Mouse (Mus musculus) liver, postnatal 0 days (tissue): ENCODE data around the gene Pde4d. TPM values are rescaled to one million over a fixed set of nuclear protein-coding genes. Genes with fewer than 3 reads are reported as not detected.
"Not testable (repeated sequence)": the region's sequence is repeated elsewhere in the genome, so short reads cannot be mapped to it uniquely, and the experiment has no call there.

Experiments used
- ATAC-seq: fragments of 200-750 bp; cut with Nextera tagmentation; 2 replicates; pipeline ENCODE4 v1.8.0; 2017; ENCODE audit warnings: mild to moderate bottlenecking, moderate library complexity
- DNase-seq: peaks from one replicate; pipeline ENCODE4 v3.0.0-alpha.2; 2016
- H3K27ac ChIP-seq: fragments of 300-500 bp; sonication (generic); 2 replicates; pipeline ENCODE4 v1.5.1; 2014; ENCODE audit warnings: antibody characterized with exemption, moderate library complexity, mild to moderate bottlenecking, low read depth
- H3K27me3 ChIP-seq: fragments of 300-500 bp; sonication (generic); 2 replicates; pipeline ENCODE4 v1.6.1; 2014; ENCODE audit warnings: low read length, control low read depth, mixed read lengths; ENCODE audit not compliant: insufficient read depth
- H3K36me3 ChIP-seq: fragments of 300-500 bp; sonication (generic); replicated peaks from 2 replicates; pipeline ENCODE4 v1.6.1; 2014; ENCODE audit warnings: mild to moderate bottlenecking, control low read depth, low read length, moderate library complexity, mixed read lengths; ENCODE audit not compliant: insufficient read depth
- H3K4me1 ChIP-seq: fragments of 300-500 bp; sonication (generic); 2 replicates; pipeline ENCODE4 v1.6.1; 2014; ENCODE audit warnings: antibody characterized with exemption, mild to moderate bottlenecking, control low read depth; ENCODE audit not compliant: insufficient read depth
- H3K4me2 ChIP-seq: fragments of 300-500 bp; sonication (generic); 2 replicates; pipeline ENCODE4 v1.6.1; 2014; ENCODE audit warnings: low read depth, mild to moderate bottlenecking, low read length, moderate library complexity, mixed read lengths
- H3K4me3 ChIP-seq: fragments of 300-500 bp; sonication (generic); 2 replicates; pipeline ENCODE4 v1.5.1; 2014; ENCODE audit warnings: low read depth, low read length
- H3K9ac ChIP-seq: fragments of 300-500 bp; sonication (generic); replicated peaks from 2 replicates; pipeline ENCODE4 v1.6.1; 2014; ENCODE audit warnings: mild to moderate bottlenecking, moderate library complexity
- H3K9me3 ChIP-seq: fragments of 300-500 bp; sonication (generic); 2 replicates; pipeline ENCODE4 v1.6.1; 2016; ENCODE audit warnings: mild to moderate bottlenecking, control low read depth, low read length, mixed read lengths
- CTCF ChIP-seq: sonication (generic); IDR thresholded peaks from 2 replicates; pipeline ENCODE4 v1.5.1; 2016; ENCODE audit warnings: antibody characterized with exemption, low read depth
- EP300 ChIP-seq: IDR thresholded peaks from 2 replicates; pipeline ENCODE4 v1.6.1; 2016; ENCODE audit warnings: antibody characterized with exemption, low read depth, mild to moderate bottlenecking
- WGBS: fragments of 180-500 bp; shearing (Covaris S2); extraction: QIAGEN DNeasy Blood & Tissue Kit; methylation state at CpG from one replicate; pipeline ENCODE4 v1.1.7; 2014; ENCODE audit not compliant: insufficient replicate concordance; 5-methylcytosine and 5-hydroxymethylcytosine counted together
- polyA plus RNA-seq: library from polyadenylated mRNA; unstranded; fragments of >200 nt; fragmentation: Nextera tagmentation; extraction: Ambion mirVana; gene quantifications from 2 replicates; pipeline ENCODE4 v1.2.1, GENCODE M21; 2015

Pde4d gene
- polyA plus RNA-seq, 1 experiment from 2014 or later, result 6.1 TPM

- no peak overlapping the region for H3K9ac ChIP-seq
- no peak overlapping the region for H3K4me3 ChIP-seq
- no peak for DNase-seq
- H3K36me3 ChIP-seq, result no peaks in the 10 kb centered on the region
- ATAC-seq, result no peak
- no peaks in the 10 kb centered on the region for H3K27me3 ChIP-seq
- H3K27ac ChIP-seq, result no peak overlapping the region
- TF ChIP-seq CTCF, result no peak
- TF ChIP-seq EP300, result no peak
- no peaks in the 10 kb centered on the region for H3K9me3 ChIP-seq
- WGBS, result 72% methylated on average over 12 of the region's 12 CpGs
- no peaks in the 10 kb centered on the region for H3K4me1 ChIP-seq
- H3K4me2 ChIP-seq, result no peak overlapping the region
These were observed 243.3 kb downstream of the Pde4d start for GRCm38 (mm10) chr13:108692883-108693550.

- Histone ChIP-seq H3K4me2 (no peak overlapping the region), H3K36me3 (no peaks in the 10 kb centered on the region), H3K27ac (no peak overlapping the region), H3K9me3 (no peaks in the 10 kb centered on the region), H3K27me3 (no peaks in the 10 kb centered on the region), H3K4me3 (no peak overlapping the region), H3K9ac (no peak overlapping the region), H3K4me1 (no peaks in the 10 kb centered on the region)
- ATAC-seq (no peak), DNase-seq (no peak)
- WGBS, result 80% methylated on average over 4 of the region's 4 CpGs
- TF ChIP-seq CTCF (no peak), EP300 (no peak)
These were observed 255.7 kb downstream of the Pde4d start for GRCm38 (mm10) chr13:108705441-108705840.

GRCm38 (mm10) chr13:108714032-108714431, 264.3 kb downstream of the Pde4d start:
- Histone ChIP-seq H3K4me3 (no peak overlapping the region), H3K27ac (no peak overlapping the region), H3K9ac (no peak overlapping the region), H3K27me3 (no peaks in the 10 kb centered on the region), H3K4me2 (no peak overlapping the region), H3K4me1 (no peaks in the 10 kb centered on the region), H3K9me3 (no peaks in the 10 kb centered on the region), H3K36me3 (no peaks in the 10 kb centered on the region)
- WGBS, result 50% methylated on average over 3 of the region's 3 CpGs
- no peak for DNase-seq
- TF ChIP-seq EP300 (no peak), CTCF (no peak)
- ATAC-seq, result no peak

GRCm38 (mm10) chr13:108715029-108715428, 265.3 kb downstream of the Pde4d start:
- TF ChIP-seq CTCF (no peak), EP300 (no peak)
- 52% methylated on average over 3 of the region's 3 CpGs for WGBS
- H3K4me3 ChIP-seq, result no peak overlapping the region
- H3K9ac ChIP-seq, result no peak overlapping the region
- no peaks in the 10 kb centered on the region for H3K36me3 ChIP-seq
- no peaks in the 10 kb centered on the region for H3K9me3 ChIP-seq
- H3K4me2 ChIP-seq, result no peak overlapping the region
- no peaks in the 10 kb centered on the region for H3K27me3 ChIP-seq
- DNase-seq (no peak), ATAC-seq (no peak)
- H3K4me1 ChIP-seq, result no peaks in the 10 kb centered on the region
- H3K27ac ChIP-seq, result no peak overlapping the region

GRCm38 (mm10) chr13:108722234-108722633, 272.5 kb downstream of the Pde4d start:
- Histone ChIP-seq H3K4me3 (no peak overlapping the region), H3K27me3 (no peaks in the 10 kb centered on the region), H3K4me1 (no peaks in the 10 kb centered on the region), H3K27ac (no peak overlapping the region), H3K4me2 (no peak overlapping the region), H3K9me3 (no peaks in the 10 kb centered on the region), H3K36me3 (no peaks in the 10 kb centered on the region), H3K9ac (no peak overlapping the region)
- no peak for ATAC-seq
- 54% methylated on average over 5 of the region's 5 CpGs for WGBS
- DNase-seq, result no peak
- no peak for TF ChIP-seq EP300
- TF ChIP-seq CTCF, result peak; percentile 50

- H3K9me3 ChIP-seq, H3K36me3 ChIP-seq, H3K4me2 ChIP-seq, H3K4me1 ChIP-seq, ATAC-seq, H3K4me3 ChIP-seq, H3K27me3 ChIP-seq, H3K27ac ChIP-seq, DNase-seq, H3K9ac ChIP-seq: not testable (repeated sequence)
- WGBS, result 82% methylated on average over 2 of the region's 2 CpGs
These were observed 284.6 kb downstream of the Pde4d start for GRCm38 (mm10) chr13:108734356-108734755.
